Mouse (Mus musculus): ENCODE data around the gene Grid2. TPM values are rescaled to one million over a fixed set of nuclear protein-coding genes. Genes with fewer than 3 reads are reported as not detected.
A peak's percentile ranks its signal among the peaks of the same experiment; 100 is the strongest.

Grid2 gene
- total RNA-seq, 4 experiments from 2014 or later: 0.03 to 1.5 (median 0.22) TPM; not detected in 1

DNA sequence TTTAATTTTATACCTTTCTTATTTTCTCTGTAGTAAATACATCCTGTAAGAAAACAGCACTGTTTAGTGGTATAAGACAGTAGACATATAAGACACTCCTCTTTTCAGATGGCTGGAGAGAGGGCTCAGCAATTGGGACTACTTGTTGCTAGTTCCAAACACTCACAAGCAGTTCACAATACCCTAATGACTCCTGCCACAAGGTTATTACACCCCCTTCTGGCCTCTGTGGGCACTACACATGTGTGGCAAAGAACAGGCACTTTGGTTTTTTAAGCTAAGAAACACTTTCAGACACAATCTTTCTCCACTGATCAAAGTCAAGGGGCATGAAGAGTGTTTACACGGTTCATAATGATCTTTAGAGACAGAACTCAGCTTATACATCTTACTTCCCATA is 1352.3 kb downstream of the Grid2 start:
- DNase-seq: no peak

DNA sequence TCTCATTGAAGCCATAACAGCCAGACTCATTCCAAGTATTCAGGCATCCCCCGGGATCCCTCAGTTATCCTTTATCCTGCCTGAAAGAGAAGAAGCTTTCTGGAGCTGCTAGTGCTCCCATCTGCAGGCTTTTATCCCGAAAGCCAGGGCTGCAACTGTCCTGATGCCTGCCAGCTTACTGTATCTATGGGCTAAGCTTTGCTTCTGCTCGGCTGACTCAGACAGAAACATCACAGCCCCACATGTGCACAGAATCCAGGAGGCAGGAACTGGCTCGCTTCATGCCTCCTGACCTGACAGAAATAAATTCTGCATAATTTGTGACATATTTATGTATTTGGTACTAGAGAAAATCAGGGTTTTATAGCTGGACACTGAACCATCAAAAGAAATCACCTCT is 1361.2 kb downstream of the Grid2 start:
- DNase-seq: no peak

DNA sequence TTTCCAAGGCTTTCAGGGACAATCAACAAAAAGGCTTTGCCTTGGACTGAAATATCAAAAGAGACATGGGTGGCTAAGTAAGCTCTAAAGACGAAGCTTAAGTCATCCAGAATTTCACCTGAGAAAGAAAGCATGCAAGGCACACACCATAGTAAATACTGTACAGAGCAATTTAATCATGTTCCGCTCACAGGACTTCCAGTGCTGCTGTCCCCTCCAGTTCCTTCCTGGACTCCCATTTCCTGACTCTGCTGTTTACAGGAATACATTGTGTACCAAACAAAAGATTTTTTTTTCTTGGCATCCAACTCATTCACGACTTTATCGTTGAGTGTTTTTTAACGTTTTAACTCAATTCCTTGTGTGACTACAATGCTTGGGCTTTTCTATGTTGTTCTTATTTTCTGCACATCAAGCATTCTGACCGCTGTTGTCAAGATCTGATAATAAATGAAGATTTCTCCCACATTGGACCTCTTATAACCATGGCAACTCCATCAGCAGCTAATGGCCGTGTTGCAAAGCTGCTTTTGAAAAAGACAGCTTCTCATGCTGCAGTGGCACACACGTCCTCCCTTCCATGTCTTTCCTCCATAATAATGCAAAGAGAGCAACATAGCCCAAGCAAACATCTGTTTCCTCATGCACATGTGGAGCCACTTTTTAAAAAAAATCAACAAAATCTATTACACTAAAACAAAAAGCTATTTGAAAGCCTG is 1361.9 kb downstream of the Grid2 start:
- no peak for DNase-seq

- no peak for DNase-seq
These were observed 1367.7 kb downstream of the Grid2 start for GRCm38 (mm10) chr6:64623404-64623803.

DNA sequence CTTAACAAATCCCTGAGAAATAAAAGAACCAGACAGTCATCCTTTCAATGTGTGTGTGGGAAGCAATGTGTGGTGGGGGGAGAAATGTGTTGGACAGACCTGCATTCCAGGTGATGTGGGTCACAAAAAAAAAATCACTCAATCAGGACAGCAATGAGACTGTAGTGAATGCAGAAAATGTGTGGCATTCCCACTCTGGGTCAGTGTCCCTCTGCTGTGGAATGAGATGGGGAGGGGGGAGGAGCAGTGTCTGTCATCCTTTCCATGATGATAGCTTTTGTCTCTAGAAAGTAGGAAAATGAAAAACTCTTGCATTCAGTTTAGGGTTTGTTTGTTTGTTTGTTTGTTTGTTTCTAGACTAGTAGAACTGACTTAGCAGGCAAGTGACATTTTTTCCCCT is 1392.0 kb downstream of the Grid2 start:
- DNase-seq: no peak

DNA sequence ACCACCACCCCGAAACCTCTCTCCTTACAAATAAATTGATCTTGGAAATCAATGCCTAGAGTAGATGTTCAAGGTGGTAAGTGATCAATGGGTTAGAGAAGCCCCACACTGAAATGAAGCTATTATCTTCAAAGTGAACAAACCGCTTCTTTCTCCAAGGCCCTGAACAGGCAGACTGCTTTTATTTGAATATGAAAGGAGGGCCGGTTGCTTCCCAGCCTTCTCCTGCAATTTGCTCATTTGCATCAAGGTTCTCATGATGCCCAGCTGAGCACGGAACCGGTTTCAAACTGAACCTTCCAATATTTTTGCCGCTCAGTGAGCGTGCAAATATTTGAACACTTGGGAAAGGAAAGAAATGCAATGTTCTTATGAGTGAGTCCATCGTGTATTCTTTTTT is 1392.5 kb downstream of the Grid2 start:
- DNase-seq: no peak

DNA sequence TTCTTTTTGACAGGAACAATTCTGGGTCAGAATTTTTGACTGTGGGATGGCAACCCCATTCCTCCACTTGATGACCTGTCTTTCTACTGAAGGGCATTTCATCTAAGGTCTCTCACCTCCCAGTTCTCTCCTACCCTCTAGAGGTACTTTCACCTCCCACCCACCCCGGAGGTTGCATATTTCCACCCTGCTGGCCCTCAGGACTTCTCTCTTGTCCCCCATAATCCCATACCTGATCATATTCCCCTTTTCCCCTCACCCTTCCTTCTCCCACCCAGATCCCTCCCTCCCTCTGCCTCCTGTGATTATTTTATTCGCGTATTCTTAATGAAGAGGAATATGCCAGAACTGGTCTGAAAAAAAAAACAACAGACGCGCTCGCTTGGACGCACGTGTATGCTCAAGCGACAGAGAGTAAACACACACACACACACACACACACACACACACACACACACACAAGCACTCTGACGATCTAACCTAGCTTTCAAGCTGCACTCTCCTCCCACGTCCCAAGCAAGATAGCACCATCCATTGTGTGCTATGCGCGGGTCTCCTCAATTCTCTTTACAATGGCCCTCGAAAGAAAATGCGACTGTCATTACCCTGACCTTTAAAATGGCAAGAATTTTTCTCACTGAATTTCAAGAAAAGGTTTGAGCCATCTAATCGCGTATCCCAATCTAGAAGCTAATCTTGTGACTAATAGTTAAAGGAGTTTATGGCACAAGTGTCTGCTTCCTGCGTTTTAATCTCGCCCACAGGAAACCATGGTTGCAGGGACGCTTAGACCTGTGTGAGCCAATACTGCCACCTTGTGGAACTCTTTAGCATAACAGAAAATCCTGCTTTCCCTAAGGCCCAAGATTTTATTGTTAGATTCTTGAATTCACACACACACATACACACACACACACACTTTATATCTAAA is 1393.9 kb downstream of the Grid2 start:
- peak; percentile 4 for DNase-seq

DNA sequence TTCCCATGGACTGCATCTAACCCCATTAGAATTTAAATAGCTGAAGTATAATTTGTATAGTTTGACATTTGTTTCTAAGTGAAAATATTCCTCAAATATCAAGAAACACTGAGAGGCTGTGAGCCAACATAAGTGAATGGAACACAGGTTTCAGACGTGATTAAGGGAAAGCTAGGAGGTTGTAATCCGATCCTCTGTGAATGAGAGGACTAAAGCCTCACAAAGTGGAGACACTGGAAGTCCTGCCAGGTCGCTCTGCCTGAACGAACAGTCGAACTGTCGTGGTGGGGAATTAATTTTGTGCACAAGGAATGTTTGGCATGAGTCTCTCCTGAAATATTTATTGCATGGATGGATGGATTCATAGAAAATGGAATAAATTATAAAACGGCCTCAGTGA is 1395.1 kb downstream of the Grid2 start:
- DNase-seq: no peak

- no peak for DNase-seq
These were observed 1415.3 kb downstream of the Grid2 start for GRCm38 (mm10) chr6:64671010-64671409.

- no peak for DNase-seq
These were observed 1423.1 kb downstream of the Grid2 start for GRCm38 (mm10) chr6:64678815-64679214.

DNA sequence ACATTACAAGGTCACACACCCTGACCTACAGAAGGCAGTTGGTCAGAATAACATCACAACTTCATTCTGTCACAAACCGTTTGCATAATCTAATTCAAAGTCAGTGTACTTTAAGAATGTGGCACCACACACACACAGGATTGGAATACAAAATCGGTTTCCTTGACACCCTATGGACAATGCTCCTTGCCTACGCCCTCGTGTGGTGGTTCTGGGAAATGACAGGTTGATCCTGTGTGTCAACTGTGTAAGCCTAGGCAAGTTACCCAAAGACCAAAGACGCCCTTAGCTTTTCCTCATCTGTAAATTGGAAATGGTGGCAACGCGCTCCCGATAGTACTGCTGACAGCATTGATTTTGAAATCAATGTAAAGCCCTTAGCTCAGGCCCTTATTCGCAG is 1428.3 kb downstream of the Grid2 start:
- DNase-seq: no peak

- DNase-seq: no peak
These were observed 1429.3 kb downstream of the Grid2 start for GRCm38 (mm10) chr6:64684973-64685372.

- DNase-seq: no peak
These were observed 1432.7 kb downstream of the Grid2 start for GRCm38 (mm10) chr6:64688181-64688944.

DNA sequence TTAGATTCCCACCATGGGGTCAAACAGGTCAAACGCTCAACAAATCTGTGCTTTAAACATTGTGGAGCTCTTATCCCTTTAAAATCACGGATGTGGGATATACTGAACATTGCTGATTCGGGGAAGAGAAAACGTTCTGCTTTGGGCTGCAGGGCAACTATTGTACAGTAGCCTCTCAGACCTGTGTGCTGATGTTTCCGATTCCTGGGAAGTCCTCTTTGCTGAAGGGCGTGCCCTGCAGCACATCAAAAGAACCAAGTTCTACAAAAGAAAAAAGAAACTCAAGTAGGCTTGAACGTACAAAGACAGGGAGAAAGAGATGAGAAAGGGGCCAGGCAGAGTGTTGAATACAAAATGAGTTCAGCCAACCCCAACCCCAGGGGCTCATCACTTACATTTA is 1439.0 kb downstream of the Grid2 start:
- DNase-seq: no peak

GRCm38 (mm10) chr6:64703659-64704058 is 1448.0 kb downstream of the Grid2 start:
- no peak for DNase-seq

GRCm38 (mm10) chr6:64727751-64728403 is 1472.2 kb downstream of the Grid2 start:
- peak; percentile 55 for DNase-seq

GRCm38 (mm10) chr6:64728499-64729198 is 1473.0 kb downstream of the Grid2 start, which contains the start of gene Atoh1:
Atoh1 (plus strand) TSS chr6:64729125.
- peak; percentile 59 for DNase-seq

DNA sequence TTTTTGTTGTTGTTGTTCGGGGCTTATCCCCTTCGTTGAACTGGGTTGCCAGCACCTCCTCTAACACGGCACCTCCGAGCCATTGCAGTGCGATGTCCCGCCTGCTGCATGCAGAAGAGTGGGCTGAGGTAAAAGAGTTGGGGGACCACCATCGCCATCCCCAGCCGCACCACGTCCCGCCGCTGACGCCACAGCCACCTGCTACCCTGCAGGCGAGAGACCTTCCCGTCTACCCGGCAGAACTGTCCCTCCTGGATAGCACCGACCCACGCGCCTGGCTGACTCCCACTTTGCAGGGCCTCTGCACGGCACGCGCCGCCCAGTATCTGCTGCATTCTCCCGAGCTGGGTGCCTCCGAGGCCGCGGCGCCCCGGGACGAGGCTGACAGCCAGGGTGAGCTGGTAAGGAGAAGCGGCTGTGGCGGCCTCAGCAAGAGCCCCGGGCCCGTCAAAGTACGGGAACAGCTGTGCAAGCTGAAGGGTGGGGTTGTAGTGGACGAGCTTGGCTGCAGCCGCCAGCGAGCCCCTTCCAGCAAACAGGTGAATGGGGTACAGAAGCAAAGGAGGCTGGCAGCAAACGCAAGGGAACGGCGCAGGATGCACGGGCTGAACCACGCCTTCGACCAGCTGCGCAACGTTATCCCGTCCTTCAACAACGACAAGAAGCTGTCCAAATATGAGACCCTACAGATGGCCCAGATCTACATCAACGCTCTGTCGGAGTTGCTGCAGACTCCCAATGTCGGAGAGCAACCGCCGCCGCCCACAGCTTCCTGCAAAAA is 1473.7 kb downstream of the Grid2 start:
- peak; percentile 2 for DNase-seq

DNA sequence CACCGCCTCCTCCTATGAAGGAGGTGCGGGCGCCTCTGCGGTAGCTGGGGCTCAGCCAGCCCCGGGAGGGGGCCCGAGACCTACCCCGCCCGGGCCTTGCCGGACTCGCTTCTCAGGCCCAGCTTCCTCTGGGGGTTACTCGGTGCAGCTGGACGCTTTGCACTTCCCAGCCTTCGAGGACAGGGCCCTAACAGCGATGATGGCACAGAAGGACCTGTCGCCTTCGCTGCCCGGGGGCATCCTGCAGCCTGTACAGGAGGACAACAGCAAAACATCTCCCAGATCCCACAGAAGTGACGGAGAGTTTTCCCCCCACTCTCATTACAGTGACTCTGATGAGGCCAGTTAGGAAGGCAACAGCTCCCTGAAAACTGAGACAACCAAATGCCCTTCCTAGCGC is 1474.4 kb downstream of the Grid2 start:
- DNase-seq: peak; percentile 0

DNA sequence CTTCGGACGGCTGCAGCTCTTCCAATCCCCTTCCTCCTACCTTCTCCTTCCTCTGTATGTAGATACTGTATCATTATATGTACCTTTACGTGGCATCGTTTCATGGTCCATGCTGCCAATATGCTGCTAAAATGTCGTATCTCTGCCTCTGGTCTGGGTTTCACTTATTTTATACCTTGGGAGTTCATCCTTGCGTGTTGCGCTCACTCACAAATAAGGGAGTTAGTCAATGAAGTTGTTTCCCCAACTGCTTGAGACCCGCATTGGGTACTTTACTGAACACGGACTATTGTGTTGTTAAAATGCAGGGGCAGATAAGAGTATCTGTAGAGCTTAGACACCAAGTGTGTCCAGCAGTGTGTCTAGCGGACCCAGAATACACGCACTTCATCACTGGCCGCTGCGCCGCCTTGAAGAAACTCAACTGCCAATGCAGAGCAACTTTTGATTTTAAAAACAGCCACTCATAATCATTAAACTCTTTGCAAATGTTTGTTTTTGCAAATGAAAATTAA is 1474.9 kb downstream of the Grid2 start:
- DNase-seq: no peak

DNA sequence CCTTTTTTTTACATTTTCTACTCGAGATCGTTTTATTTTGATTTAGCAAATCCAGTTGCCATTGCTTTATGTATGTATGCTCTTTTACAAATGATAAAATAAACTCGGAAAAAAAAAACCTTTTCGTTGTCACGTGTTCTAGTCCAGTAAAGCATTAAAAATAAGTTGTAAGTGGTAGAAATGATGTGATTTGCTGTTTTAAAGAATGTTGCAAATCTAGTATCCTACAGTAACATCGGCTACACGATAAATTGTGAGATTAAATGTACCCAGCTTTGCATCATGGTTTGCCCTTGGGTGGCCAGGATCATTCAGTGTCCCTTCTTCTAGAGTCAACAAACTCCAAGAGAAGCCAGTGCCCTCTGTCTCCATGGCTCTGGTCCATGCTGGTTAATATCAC is 1475.5 kb downstream of the Grid2 start:
- DNase-seq: no peak
